Mouse (Mus musculus) embryonic facial prominence, embryonic 10.5 days (tissue): ENCODE results near the gene Rfx7. TPM values are rescaled to one million over a fixed set of nuclear protein-coding genes. Genes with fewer than 3 reads are reported as not detected.
A peak's percentile ranks its signal among the peaks of the same experiment; 100 is the strongest.
"Not testable (repeated sequence)": the region's sequence is repeated elsewhere in the genome, so short reads cannot be mapped to it uniquely, and the experiment has no call there.

Experiments
- DNase-seq: peaks from one replicate; pipeline ENCODE4 v3.0.0-alpha.2; 2017; ENCODE audit warnings: low spot score
- H3K27ac ChIP-seq: fragments of 300-500 bp; sonication (generic); replicated peaks from 2 replicates; pipeline ENCODE4 v1.5.1; 2016; ENCODE audit warnings: mild to moderate bottlenecking
- H3K27me3 ChIP-seq: fragments of 300-500 bp; sonication (generic); replicated peaks from 2 replicates; pipeline ENCODE4 v1.6.1; 2016; ENCODE audit warnings: low read depth, mild to moderate bottlenecking; ENCODE audit not compliant: poor library complexity, severe bottlenecking
- H3K36me3 ChIP-seq: fragments of 300-500 bp; sonication (generic); replicated peaks from 2 replicates; pipeline ENCODE4 v1.6.1; 2016; ENCODE audit warnings: mild to moderate bottlenecking, moderate library complexity
- H3K4me1 ChIP-seq: fragments of 300-500 bp; sonication (generic); 2 replicates; pipeline ENCODE4 v1.6.1; 2016
- H3K4me3 ChIP-seq: fragments of 300-500 bp; sonication (generic); 2 replicates; pipeline ENCODE4 v1.5.1; 2016; ENCODE audit warnings: mild to moderate bottlenecking, moderate library complexity
- H3K9me3 ChIP-seq: fragments of 300-500 bp; sonication (generic); 2 replicates; pipeline ENCODE4 v1.6.1; 2016; ENCODE audit warnings: mild to moderate bottlenecking
- WGBS: fragments of 180-500 bp; shearing (Covaris S2); methylation state at CpG from one replicate; pipeline ENCODE4 v1.1.7; 2016; 5-methylcytosine and 5-hydroxymethylcytosine counted together
- polyA plus RNA-seq: library from polyadenylated mRNA; unstranded; fragments of >200 nt; fragmentation: Nextera tagmentation; extraction: Ambion mirVana; gene quantifications from 2 replicates; pipeline ENCODE4 v1.2.1, GENCODE M21; 2016

Rfx7 gene
- polyA plus RNA-seq, 1 experiment from 2014 or later, result 14.3 TPM

DNA sequence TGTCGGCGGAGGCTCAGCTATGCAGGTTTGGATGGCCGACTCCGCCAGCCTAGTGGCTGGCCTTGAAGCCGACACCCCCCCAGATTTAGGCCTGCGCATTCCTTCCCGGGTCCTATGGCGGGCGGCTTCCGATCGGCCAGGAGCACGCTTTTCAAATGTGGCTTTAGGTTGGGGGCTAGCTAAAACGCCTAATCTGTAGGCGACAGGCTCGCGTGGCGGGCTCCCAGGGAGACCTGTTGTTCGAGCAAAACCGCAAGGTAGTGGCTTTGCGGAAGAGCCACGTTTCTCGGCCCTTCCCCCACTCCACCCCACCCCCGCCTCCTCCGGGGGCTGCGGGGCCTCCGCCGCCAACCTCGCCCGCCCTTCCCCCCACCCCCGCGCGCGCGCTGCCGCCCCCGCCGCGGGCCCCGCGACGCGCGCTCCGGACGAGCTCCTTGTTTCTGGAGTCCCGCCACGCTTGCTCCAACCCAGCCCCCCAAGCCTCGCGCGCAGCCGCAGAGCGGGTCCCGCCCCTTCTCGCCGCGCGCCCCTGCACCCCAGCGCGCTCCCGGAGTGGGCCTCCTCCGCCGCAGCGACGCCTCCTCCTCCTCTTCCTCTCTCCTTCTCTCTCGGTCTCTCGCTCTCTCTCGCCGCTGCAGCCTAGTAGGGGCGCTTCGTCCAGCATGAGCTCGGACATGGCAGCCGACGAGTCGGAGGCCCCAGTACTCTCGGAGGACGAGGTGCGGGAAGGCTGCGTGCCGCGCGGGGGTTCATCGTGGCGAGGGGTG, 130.0 kb downstream of the Rfx7 start, which contains the start of gene Nedd4:
Gene Nedd4, plus strand, starts transcription at position 452 of the 767 bp plus-strand sequence.
- Histone ChIP-seq H3K27me3 (no peaks in the 10 kb centered on the region), H3K36me3 (peaks cover 33% of the 10 kb centered on the region), H3K4me1 (peaks cover 55% of the 10 kb centered on the region), H3K4me3 (peak within 1 kb of the TSS; percentile 99), H3K27ac (peak within 1 kb of the TSS; percentile 100), H3K9me3 (no peaks in the 10 kb centered on the region)
- peak; percentile 99 for DNase-seq
- under 1% methylated on average over 79 of the region's 83 CpGs for WGBS

DNA sequence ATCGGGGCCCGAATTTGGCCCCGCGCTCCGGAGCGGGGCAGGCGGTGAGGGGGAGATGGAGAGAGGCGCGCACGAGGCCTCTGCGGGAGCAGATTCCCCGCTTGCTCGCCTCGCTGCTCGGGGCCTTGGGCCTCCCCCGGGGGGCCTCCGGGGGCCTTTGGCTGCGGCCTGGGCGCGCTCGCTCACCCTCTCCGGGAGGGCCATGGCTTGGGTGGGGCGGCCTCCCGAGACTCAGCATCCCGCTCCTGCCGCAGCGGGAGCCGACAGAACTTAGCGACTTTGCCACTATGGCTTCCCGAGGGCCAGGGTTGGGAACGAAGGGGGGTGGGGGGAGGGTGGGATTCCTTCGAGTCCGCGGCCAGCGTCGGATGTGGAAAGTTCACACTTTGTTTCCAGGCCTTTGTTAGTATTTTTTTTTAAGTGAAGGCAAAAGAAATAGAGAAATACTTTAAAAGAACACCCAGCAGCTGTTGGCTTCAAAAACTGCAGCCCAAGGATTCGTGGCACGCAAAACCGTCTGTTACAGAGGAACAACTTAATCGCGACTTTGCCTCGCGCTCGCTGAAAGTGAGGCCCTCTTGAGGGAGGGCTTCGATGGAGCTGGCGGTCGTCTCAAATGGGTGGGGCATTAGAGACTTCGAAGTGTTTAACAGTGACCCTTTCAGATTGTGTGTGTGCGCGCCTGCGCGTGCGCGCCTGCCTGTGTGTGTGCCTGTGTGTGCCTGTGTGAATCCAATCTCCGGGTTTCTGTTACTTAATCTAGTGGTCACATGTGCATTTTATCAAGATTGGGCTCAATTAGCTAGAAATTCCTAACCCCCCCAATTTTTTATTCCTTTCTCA, 130.9 kb downstream of the Rfx7 start:
- Histone ChIP-seq H3K27ac (peak overlapping the region; percentile 100), H3K27me3 (no peaks in the 10 kb centered on the region), H3K36me3 (peaks cover 42% of the 10 kb centered on the region), H3K9me3 (no peaks in the 10 kb centered on the region), H3K4me1 (peaks cover 51% of the 10 kb centered on the region), H3K4me3 (peak overlapping the region; percentile 99)
- DNase-seq, result peak; percentile 91
- under 1% methylated on average over 55 of the region's 55 CpGs for WGBS

DNA sequence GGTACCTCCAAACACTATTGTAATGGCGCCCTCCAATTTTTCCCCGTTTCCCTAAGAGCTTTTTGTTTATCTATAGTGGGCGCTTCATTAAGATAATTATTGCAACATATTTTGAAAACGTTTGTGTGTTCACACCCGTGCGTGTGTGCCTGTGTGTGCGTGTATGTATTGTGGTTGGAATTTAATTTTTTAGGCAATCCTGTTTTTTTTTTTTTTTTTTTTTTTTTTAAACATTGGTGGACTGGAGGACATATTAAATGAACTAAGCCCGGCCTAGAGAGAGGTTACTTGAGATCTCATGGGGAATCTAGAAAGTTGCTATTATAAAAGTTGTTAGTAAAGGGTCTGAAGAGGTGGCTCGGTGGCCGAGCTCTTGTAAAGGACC, 131.5 kb downstream of the Rfx7 start:
- H3K36me3 ChIP-seq, result peaks cover 48% of the 10 kb centered on the region
- WGBS, result 15% methylated on average over 10 of the region's 10 CpGs

GRCm38 (mm10) chr9:72664409-72665351, 132.6 kb downstream of the Rfx7 start:
- peaks cover 59% of the 10 kb centered on the region for H3K36me3 ChIP-seq
- H3K27me3 ChIP-seq, result no peaks in the 10 kb centered on the region
- WGBS, result 69% methylated on average over 12 of the region's 12 CpGs
- peak overlapping the region; percentile 100 for H3K27ac ChIP-seq
- H3K9me3 ChIP-seq, result no peaks in the 10 kb centered on the region
- peaks cover 53% of the 10 kb centered on the region for H3K4me1 ChIP-seq
- H3K4me3 ChIP-seq, result peak overlapping the region; percentile 99
- DNase-seq, result no peak

More for the DNA sequence above, 131.5 kb downstream of the Rfx7 start:
- Histone ChIP-seq H3K27ac (peak overlapping the region; percentile 100), H3K27me3 (no peaks in the 10 kb centered on the region), H3K4me3 (peak overlapping the region; percentile 99), H3K9me3 (no peaks in the 10 kb centered on the region), H3K4me1 (peaks cover 51% of the 10 kb centered on the region)
- DNase-seq, result no peak

DNA sequence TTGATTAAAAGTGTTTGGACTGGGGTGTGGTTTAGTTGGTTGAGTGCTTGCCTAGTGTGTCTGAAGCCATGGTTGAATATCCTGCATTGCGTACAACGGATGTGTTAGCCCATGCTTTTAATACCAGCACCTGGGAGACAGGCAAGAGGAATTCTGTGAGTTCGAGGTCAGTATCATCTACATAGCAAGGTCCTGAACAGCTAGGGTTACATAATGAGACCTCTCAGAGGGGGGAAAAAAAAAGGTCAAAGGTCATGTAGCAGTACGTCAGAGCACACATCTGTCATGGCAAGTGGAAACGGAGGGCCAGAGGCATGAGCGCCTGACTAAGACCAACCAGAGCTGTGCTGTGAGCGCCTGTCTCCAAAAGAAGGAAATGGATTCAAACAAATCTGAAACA, 133.5 kb downstream of the Rfx7 start:
- 50% methylated on average over 7 of the region's 7 CpGs for WGBS
- DNase-seq, result no peak
- Histone ChIP-seq H3K27me3 (no peaks in the 10 kb centered on the region), H3K9me3 (no peaks in the 10 kb centered on the region), H3K4me1 (peaks cover 53% of the 10 kb centered on the region), H3K36me3 (peaks cover 68% of the 10 kb centered on the region), H3K4me3 (peak overlapping the region; percentile 99), H3K27ac (0 out of 2 replicates have a peak overlapping the region, but pooled peaks have one; percentile 4)

DNA sequence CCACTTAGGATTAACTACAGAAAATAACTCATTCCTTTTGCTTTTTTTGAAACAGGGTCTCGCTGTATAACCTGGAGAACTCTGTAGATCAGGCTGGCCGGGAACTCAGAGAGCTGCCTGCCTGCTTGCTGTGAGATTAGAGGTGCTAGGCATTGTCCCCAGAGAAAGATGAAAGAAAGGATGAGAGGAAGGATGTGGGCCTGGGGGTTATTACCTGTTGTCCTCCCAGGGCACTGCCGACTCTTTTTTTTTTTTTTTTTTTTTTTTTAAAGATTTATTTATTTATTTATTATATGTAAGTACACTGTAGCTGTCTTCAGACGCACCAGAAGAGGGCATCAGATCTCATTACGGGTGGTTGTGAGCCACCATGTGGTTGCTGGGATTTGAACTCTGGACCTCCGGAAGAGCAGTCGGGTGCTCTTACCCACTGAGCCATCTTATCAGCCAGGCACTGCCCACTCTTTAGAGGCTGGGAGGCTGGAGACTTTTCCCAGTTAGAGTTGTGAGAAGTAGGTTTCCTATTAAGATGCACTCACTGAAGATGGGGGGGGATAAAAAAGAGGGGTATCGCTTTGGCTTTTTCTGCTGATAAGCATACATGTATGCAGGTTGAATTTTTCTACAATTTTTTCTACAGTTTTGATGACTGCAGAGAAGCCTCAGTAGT, 134.4 kb downstream of the Rfx7 start:
- not testable (repeated sequence) for H3K27ac ChIP-seq, H3K27me3 ChIP-seq, H3K9me3 ChIP-seq, DNase-seq
- Histone ChIP-seq H3K36me3 (peaks cover 75% of the 10 kb centered on the region), H3K4me1 (peaks cover 43% of the 10 kb centered on the region), H3K4me3 (peak overlapping the region; percentile 16; the same call in 1 of the 2 replicates)
- WGBS, result 76% methylated on average over 8 of the region's 8 CpGs

GRCm38 (mm10) chr9:72667126-72667525, 135.1 kb downstream of the Rfx7 start:
- Histone ChIP-seq H3K4me3 (no peak overlapping the region; the same call in 1 of the 2 replicates), H3K36me3 (peaks cover 82% of the 10 kb centered on the region), H3K9me3 (no peaks in the 10 kb centered on the region), H3K4me1 (peaks cover 39% of the 10 kb centered on the region), H3K27me3 (no peaks in the 10 kb centered on the region), H3K27ac (no peak overlapping the region)
- WGBS, result 86% methylated on average over 3 of the region's 3 CpGs
- DNase-seq, result no peak

DNA sequence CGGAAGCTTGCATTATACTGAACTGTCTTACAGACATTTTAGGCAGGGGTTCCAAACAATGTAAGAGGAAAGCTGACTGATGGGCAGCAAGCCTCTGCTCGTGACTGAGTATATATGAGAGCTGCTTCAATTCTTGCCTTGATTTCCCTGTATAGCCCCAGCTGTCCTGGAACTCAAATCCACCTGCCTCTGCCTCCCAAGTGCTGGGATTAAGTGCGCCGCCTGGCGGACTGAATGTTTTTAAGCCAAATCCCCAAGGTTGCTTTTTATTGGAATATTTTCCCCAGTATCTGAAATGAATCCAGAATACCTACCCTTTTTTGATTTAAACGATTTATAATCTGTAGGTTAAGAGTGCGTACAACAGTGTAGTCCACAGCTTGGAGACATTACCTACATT, 137.3 kb downstream of the Rfx7 start:
- H3K4me3 ChIP-seq, result no peak overlapping the region
- H3K4me1 ChIP-seq, result peaks cover 27% of the 10 kb centered on the region
- H3K27ac ChIP-seq, result no peak overlapping the region
- peaks cover 97% of the 10 kb centered on the region for H3K36me3 ChIP-seq
- 92% methylated on average over 7 of the region's 7 CpGs for WGBS
- H3K9me3 ChIP-seq, result no peaks in the 10 kb centered on the region
- no peaks in the 10 kb centered on the region for H3K27me3 ChIP-seq
- DNase-seq, result no peak

DNA sequence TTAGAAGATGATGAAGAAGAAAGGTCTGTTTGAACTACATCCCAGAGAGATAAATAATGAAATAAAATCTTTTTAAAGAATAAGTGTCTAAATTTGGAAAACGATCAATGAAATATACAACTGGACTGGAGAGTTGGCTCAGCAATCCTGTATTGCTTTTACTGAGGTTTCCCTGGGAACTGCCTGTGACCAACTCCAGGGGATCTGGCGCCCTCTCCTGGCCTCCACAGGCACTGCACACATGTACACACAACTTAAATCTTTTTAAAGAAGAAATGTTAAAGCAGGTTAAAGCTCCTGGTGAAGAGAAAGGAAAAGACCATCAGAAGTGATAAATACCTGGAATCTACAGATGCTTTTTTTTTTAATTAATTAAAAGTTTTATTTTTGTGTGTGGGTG, 140.3 kb downstream of the Rfx7 start:
- DNase-seq, result peak; percentile 85
- Histone ChIP-seq H3K9me3 (no peaks in the 10 kb centered on the region), H3K4me3 (no peak overlapping the region), H3K36me3 (peaks cover 98% of the 10 kb centered on the region), H3K4me1 (peaks cover 6% of the 10 kb centered on the region; the same call in 1 of the 2 replicates), H3K27ac (no peak overlapping the region), H3K27me3 (no peaks in the 10 kb centered on the region)
- WGBS, result 43% methylated on average over 2 of the region's 2 CpGs
